Mouse (Mus musculus): ENCODE data around the gene Rcan2. TPM values are rescaled to one million over a fixed set of nuclear protein-coding genes. Genes with fewer than 3 reads are reported as not detected.
"Not testable (repeated sequence)": the region's sequence is repeated elsewhere in the genome, so short reads cannot be mapped to it uniquely, and the experiment has no call there.

Rcan2 gene
- total RNA-seq, 2 experiments from 2014 or later, result 18.4 to 22.3 TPM

DNA sequence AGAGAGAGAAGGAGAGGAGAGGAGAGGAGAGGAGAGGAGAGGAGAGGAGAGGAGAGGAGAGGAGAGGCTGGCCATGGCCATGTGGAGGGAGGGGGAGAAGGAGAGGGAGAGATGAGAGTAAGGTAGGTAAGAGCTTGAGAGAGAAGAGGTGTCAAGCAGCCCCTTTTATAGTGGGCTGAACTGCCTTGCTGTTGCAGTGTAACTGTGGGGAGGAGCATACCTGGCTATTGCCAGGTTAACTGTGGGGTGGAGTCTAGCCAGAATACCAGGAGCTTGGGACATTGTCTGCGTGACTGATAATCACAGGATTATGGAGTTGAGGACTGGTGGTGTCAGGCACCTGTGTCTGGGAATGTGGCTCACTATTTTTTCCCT is 24.2 kb downstream of the Rcan2 start:
- not testable (repeated sequence) for DNase-seq

DNA sequence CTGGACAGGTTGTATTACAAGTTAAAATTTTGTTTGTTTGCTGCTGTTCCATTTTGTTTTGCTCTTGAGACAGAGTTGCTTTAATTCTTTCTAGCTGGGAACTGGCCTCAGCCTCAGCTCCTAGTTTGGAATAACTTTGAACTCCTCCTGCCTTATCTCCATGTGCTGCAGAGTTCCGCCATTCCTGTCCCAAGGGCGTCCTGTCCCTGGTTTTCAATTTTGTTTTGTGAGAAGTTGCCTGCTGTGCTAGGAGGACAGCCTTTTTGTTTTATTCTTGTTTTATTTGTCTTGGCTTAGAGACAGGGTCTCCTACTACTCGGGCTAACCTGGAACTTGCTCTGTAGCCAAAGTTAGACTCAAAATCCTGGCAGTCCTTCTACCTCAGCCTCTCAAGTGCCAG is 26.1 kb downstream of the Rcan2 start:
- no peak for DNase-seq

DNA sequence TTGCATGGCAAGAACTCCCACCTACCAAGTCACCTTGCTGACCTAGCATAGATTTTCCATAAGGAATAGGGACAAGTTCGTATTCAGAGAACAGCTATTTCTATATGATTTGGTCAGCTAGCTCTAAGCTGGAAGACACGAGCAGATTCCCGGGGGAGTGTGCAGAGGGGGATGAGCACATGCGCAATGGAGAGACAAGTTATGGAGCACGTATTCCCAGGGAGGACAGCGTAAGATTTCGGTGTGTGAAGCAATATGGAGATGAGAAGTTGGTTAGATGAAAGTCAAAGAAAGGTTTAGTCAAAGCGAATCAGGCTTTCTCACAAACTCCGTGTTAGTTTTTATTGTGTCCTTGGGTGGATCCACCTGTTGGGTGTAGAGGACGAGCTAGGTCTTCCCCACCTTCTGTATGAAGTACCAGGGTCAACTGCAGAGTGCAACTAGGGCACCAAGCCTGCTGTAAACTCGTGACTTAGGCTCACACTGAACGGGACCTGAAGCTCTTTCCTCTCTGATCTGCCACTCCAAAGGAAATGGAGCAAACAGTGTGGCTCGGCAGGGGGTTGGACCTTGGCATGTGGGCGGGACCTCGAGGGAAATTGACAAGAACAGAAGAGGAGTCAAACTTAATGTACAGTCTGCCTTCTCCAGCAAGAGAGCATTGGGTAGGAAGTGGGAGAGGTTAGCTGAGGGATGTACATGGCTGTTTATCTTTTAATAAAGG is 31.4 kb downstream of the Rcan2 start:
- DNase-seq, result no peak

DNA sequence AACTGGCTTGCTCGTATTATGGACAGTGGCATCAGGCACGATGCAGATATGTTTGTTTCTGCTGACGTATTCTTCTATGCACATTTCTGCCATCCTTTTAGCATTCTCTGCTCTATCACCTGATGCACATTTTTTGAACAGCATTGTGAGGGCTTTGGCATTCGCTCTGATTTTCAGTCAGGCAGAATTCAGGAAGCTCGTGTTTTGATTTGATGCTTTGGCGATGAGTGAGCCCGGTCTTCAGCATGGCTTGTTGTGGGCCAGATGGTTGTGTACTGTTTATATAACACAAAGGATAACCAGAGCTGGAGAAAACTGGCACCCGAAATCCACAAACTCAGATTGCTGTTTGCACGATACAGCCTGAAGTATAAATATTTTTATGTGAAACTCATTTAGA is 39.1 kb downstream of the Rcan2 start:
- no peak for DNase-seq

DNA sequence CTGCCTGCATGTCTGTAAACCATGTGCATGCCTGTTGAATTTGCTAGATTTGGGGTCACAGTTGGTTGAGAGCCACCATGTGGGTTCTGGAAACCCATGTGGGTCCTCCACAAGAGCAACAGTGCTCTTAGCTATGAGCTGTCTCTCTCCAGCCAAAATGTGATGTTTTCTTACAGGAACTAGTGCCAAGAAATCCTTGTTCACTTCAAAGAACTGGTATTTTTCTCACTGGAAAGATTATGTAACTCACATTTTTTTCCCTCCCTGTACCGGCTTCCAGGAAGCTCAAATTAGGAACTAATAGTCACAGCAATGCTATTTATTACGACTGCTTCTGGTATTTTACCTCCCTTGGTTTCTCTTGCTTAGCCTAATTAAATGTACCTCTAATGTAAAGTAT is 45.6 kb downstream of the Rcan2 start:
- DNase-seq, result no peak

DNA sequence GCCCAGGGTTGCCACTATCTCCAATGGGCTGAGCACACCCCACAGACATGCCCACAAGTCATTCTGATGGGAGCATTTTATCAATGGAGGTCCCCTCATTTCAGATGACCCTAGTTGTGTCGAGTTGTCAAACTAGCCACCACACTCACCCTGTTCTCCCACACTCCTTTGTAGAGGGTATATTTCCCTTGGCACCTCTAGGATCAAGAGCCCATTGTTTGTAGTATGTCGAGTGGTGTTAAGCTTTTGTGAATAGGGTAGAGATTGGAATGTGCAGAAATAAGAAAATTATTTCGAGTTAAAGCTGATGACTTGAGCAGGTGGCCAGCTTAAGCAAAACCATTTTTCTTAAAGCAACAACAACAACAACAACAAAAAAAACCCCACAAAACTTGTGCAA is 47.8 kb downstream of the Rcan2 start:
- no peak for DNase-seq

DNA sequence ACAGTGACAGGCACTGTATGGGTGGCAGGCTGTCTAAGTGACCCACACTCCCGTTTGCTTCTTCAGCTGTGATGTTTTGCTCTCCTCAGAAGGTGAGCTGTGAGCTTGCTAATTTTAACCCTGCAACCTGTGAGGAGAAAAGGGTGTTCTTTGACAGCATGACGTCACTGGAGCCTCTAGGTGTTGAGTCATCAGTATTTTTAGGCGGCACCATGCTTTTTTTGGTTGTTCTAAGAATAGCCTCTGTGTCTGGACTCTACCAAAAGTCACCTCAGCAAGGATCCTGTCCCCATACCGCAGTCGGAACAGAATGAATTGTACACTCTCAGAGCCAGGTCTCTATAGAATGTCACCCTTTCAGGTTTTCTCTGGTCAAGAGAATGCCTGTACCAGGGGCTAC is 54.0 kb downstream of the Rcan2 start:
- no peak for DNase-seq

DNA sequence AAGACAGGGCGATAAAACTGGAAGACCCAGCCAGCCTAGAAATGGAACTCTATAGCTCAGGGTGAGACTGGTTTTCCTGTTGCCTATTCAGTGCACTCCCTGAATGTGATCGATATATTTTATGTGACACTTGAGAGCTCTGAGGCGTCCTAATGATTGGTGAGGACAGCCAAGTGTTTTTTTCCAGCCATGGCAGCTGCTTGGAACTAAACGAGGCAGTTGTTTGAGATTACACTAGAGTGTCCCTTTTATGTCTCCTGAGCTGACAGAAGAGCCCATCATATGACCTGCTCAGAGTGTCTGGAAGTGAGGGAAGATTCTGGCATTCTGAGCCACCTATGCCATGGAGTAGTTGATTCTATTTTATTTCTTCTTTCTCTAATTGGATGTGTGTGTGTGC is 54.9 kb downstream of the Rcan2 start:
- no peak for DNase-seq

DNA sequence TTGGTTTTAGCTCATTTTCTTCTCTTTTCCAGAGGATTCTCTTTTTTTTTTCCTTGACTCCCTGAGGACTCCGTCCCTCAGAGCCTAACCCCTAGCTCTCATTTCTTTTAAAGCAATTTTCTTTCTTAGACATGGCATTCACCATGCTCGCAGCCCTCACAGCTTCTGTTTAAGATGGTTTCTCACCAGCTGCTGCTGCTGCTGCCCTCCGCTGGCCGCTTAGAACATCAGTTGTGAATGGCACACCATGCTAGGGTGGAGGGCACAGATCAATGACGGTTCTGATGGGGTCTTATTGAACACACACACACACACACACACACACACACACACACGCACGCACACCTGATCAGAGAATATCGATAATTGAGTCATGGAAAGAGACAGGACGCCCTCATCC is 67.7 kb downstream of the Rcan2 start:
- no peak for DNase-seq

DNA sequence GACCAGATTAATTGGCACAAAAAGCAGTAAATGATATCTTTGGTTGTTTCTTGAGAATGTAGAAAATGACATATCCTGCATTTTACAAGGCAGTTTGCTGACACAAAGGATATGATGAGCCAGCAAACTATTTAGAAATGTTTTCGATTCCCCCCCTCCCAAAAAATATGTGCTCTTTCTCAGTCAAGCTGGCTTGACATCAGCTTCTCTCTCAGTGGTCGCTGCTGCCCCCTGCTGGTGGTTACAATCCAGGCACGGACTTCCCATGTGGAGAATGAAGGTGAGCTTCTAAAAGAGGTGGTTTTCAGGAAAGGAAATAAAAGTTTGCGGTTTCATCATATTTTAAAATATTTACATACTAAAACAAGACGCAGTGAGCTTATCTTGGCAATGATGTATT is 68.5 kb downstream of the Rcan2 start:
- peak; percentile 87 for DNase-seq

DNA sequence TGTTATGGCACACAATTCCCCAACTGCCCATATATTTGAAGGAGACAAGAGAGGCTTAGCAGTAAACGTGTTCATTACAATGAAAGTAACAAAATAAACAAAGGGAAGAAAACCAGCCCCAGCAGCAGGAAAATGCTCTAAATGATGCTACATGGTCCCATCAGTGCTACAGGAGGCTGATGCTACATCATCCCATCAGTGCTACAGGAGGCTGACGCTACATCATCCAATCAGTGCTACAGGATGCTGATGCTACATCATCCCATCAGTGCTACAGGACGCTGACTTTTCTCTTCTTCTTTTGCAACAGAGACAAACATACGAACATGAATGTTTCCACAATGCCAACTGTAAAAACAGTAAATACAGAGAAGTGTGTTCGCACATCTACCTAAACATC is 73.3 kb downstream of the Rcan2 start:
- DNase-seq, result no peak

DNA sequence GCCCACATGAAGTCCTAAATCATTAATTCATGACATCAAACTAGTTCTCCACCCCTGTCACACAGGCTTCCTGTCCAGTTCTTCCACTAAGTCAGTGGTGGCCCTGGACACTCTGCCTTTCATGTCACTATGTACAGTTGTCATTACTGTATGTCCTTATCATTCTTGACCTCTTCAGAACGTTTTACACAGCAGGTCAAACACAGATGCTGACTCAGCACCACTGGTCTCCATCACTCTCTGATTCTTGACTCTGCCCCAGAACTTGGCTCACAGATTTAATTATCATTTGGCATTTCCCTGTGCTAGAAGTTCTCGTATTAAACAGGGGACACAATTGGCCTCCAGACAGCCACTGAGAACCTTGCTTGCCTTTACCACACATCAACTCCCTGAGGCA is 76.3 kb downstream of the Rcan2 start:
- no peak for DNase-seq

DNA sequence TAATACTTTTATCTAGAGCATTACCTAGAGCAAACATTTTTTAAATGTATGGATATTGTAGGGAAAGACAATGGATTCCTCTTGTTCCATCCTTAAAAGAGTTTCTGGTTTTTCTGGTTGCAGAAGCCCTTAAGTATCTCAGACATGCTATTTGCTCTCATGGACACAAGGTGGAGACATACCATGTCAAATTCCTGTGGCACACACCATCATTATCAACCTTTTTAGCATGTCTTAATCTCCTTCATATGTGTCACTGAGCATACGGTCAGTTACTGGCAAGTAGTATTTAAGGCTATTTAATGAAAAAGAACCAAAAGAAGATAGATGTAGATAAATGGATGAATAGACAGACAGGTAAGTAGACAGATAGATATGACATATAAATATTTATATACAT is 81.9 kb downstream of the Rcan2 start:
- no peak for DNase-seq

DNA sequence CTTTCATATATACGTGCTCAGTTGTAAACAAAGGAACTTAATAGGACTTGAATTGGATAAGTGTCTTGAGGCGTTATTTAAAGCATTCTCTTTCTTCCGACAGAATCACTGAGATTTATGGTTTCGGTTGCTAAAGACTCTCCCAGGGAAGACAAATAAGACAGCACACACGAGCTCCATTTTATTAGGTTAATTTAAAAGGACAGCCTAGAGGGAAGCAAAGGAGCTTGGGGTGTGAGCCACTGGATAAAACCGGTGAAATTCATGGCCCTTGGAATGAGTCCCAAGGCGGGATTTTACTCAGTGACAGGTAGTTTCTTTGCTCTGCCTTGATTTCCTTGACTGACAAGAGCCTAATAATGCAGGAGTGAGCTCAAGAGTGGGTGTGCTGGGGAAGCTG is 85.1 kb downstream of the Rcan2 start:
- DNase-seq, result no peak

DNA sequence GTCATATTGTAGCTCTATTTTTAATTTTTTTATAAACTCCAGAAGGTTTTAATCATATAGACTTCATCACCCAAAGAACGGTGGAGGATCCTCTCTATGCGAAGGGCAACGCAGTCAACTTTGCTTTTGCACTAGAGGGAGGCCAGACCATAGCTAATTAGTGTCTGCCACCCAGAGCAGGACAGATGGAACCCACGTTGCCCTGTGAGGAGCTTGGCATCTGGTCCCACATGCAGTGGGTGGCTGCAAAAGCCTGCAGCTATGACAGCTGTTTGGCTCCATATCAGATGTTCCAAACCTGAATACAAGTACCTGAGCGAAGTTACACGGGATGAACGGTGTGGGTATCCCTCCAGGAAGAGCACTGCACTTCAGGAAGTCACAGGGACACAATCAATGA is 86.8 kb downstream of the Rcan2 start:
- DNase-seq, result no peak

DNA sequence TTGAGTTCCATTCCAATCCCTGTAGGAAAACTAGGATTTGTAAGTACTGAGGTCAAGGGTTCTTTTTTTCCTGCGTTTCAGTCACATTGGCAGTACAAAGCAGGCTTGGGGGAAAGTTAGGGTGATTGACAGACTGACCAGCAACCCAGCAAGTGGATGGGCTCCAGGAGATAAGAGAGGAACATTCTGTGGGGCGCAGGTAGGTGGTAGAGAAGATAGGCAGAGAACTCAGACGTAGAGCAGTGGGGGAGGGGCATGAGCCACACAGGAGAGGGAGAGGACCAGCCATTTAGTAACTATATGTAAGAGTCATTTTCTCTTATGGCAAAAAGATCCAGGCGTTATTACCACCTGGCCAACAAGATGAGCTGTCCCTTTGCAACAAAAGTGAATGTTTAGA is 96.2 kb downstream of the Rcan2 start:
- no peak for DNase-seq

DNA sequence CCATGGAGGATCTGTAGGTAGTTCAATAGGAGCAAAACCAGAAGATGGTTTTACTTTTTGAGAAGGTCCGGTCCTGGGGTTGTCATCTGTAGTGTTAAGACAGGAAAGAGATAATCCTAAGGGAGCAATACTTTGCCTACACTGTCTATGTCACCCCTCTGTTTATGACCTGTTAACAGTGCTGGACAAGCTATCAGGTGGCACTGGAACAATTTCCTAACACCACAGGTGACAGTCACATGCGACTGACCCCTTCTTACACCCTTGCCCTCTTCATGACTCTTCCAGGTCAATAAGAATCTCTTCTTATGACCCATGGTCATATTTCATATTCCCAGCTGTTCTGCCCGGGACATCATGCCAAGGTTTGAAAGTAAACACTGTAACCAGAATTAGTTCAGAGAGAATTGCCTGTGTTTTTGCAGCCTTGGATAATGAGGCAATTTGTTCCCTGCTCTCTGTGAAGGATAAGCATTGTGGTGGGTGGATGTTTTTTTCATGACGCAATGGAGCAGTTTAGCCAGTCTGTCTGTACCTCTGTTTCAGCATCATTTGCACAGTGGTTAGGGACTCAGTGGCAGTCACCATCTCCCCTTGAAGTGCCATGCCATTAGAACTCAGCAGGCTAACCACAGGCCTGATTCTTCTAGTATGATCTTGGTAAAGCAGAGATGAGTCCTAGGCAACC is 98.4 kb downstream of the Rcan2 start:
- no peak for DNase-seq

DNA sequence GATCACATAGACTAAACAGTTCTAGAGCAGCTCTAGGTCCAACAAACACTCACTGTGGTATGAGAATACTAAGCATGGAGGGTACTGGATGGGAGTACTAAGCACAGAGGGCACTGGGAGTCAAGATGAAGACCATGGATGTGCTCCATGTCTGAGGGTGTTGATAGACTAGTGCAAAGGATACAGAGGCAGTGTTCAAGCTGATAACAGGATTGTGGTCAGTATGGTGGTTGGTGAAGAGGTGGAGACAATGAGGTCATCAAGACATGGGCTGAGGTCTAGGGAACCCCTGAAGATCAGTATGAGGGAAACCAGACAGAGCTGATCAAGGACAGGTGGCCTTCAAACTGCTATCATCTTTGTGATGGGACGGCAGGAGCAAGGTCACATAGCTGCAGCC is 99.0 kb downstream of the Rcan2 start:
- no peak for DNase-seq

DNA sequence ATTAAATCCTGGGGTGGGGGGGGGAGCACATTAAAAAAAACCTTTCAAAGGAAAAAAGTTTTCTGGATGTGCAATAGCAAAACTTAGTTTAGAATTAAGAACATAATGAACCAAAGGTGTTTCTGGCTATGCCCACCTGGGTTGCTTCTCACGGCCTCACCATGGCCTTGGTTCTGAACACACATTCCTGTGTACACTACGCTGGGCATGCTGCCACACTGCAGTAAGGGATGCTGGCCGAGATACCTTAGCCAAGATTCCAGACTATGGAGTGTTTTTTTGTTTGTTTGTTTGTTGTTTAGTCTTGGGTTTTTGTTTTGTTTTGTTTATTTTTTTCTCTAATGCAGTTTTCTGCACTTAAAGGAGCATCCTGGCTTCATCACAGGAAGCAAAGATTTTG is 100.3 kb downstream of the Rcan2 start:
- DNase-seq, result no peak

DNA sequence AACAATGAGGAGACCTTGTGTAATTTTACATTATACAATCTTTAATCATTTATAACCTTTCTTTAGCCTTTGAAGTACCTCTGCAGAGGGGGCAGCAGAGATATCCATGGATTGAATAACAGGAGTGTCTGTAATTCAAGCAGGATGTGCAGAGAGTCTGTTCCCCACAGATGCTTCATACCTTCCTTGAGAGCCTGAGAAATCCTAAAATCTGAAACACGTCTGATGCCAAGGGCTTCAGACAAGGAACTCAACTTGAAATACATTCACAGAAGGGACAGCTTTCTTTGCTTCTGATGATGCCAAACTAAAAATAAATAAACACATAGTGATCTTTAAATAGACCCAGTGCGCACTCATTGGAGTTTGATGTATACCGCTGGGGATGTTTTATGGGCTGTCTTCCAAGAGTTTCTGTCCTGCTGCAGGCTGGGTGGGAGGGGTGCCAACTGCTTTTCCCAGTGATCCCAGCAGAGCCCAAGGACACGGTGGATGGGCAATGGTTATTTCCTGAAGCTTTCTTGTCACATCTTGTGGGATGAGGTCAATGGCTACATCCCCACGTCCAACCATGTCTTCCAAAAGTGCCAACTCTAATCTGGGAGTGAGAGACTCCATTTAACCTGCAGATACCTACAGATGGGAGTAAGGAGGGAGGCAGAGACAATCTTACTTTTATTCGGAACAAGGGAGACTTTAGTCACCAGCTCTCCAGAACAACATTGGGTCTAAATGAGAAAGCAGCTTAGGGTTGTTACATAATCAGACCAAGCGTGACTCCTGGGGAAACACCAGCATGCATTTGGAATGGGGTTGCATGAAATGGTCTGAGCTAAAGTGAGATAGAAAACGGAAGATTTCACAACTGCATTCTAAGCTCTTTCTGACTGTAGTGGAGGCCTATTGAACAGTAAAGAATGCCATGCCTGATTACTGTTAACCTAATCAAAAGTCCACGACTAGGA is 102.9 kb downstream of the Rcan2 start:
- DNase-seq, result peak; percentile 12

DNA sequence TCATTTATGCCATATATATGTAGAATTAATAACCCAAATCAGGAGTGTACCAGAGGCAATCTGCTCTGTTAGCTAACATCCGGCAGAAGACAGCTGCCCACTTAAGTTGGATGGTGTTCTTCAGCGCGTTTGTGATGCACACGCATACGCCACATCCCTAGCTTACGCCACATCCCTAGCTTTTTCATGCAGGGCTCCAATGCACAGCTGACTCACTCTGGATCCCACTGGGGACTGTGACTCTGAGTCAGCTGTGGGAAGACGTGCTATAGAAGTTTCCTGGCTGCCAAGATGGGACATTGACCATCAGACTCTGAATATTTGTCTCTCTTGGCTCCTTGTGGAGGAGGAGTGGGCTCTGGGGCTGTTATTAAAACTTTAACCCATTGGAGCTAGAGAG is 103.7 kb downstream of the Rcan2 start:
- no peak for DNase-seq

DNA sequence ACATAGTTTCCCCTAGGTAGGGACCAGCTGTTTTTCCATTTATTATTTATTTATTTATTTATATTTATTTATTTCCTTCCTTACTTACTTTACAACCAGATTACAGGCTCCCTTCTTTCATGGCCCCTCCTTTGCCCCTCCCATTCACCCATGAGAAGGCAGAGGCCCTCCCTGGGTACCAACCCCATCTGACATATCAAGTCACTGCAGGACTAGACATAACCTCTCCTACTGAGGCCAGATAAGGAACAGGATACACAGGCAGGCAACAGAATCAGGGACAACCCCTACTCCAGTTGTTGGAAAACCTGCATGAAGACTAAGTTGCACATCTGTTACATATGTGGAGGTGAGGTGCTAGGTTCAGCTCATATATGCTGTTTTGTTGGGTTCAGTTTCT is 105.6 kb downstream of the Rcan2 start:
- no peak for DNase-seq

DNA sequence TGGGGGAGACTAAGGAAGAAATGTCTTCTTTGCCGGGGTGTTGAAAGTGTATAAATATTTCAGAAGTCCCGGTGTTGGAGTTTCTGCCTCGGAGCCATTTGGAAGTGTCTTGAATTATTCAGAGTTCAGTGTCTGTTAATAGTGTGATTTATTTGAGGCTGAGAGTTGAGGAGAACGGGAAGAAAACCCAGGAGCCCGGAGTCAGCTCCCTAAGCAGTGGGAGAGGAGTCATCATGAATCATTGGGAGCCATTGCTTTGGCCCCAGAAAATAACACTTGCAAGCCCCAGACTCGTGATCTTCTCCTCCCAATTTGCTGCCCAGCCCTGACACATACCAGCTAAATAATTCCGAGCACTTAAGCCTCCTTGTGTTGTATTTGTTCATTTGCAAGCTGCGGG is 115.0 kb downstream of the Rcan2 start:
- DNase-seq, result no peak
